Mouse (Mus musculus): Measurements from ENCODE around the gene Ccnl1. TPM values are rescaled to one million over a fixed set of nuclear protein-coding genes. Genes with fewer than 3 reads are reported as not detected.

Gene Ccnl1
- polyA plus RNA-seq, 1 experiment from 2014 or later, result 47.6 TPM

GRCm38 (mm10) chr3:65974232-65975058 lies 16.4 kb upstream of the Ccnl1 start:
- H3K27me3 ChIP-seq (replicated peaks; ENCODE audit: control insufficient read depth, insufficient read depth, low read length), result no peaks in the 10 kb centered on the region
- peak overlapping the region; percentile 45 for H3K4me3 ChIP-seq (ENCODE audit: low read depth, low read length)
- H3K27ac ChIP-seq (ENCODE audit: low read depth, low read length), result peak overlapping the region; percentile 96
- peak overlapping the region; percentile 66 for H3K4me2 ChIP-seq (replicated peaks; ENCODE audit: low read depth)
- no peaks in the 10 kb centered on the region for H3K9me3 ChIP-seq (ENCODE audit: control insufficient read depth)
- ATAC-seq, result peak; percentile 98
- no peaks in the 10 kb centered on the region for H3K4me1 ChIP-seq (replicated peaks; ENCODE audit: control insufficient read depth, insufficient read depth, low read length)
- H3K9ac ChIP-seq (ENCODE audit: low read depth, low read length), result peak overlapping the region; percentile 60
- H3K36me3 ChIP-seq (ENCODE audit: control insufficient read depth, insufficient read depth), result no peaks in the 10 kb centered on the region
- no peak for TF ChIP-seq CTCF (IDR thresholded peaks at IDR 0.05; ENCODE audit: low read depth)
- under 1% methylated on average over 42 of the region's 43 CpGs for WGBS

- Histone ChIP-seq H3K4me2 (replicated peaks; ENCODE audit: low read depth) (peak overlapping the region; percentile 66), H3K4me3 (ENCODE audit: low read depth, low read length) (peak overlapping the region; percentile 45), H3K4me1 (replicated peaks; ENCODE audit: control insufficient read depth, insufficient read depth, low read length) (no peaks in the 10 kb centered on the region), H3K27me3 (replicated peaks; ENCODE audit: control insufficient read depth, insufficient read depth, low read length) (no peaks in the 10 kb centered on the region), H3K36me3 (ENCODE audit: control insufficient read depth, insufficient read depth) (no peaks in the 10 kb centered on the region), H3K9me3 (ENCODE audit: control insufficient read depth) (no peaks in the 10 kb centered on the region), H3K27ac (ENCODE audit: low read depth, low read length) (peak overlapping the region; percentile 96), H3K9ac (ENCODE audit: low read depth, low read length) (no peak overlapping the region)
- 27% methylated on average over 8 of the region's 8 CpGs for WGBS
- no peak for ATAC-seq
- TF ChIP-seq CTCF (IDR thresholded peaks at IDR 0.05; ENCODE audit: low read depth), result no peak
Observed at GRCm38 (mm10) chr3:65973501-65974231, 15.6 kb upstream of the Ccnl1 start.

- no peak for ATAC-seq
- TF ChIP-seq CTCF (IDR thresholded peaks at IDR 0.05; ENCODE audit: low read depth), result no peak
- H3K4me1 ChIP-seq (replicated peaks; ENCODE audit: control insufficient read depth, insufficient read depth, low read length), result no peaks in the 10 kb centered on the region
- H3K4me2 ChIP-seq (replicated peaks; ENCODE audit: low read depth), result no peak overlapping the region
- WGBS, result 71% methylated on average over 3 of the region's 3 CpGs
- no peak overlapping the region for H3K9ac ChIP-seq (ENCODE audit: low read depth, low read length)
- no peak overlapping the region for H3K27ac ChIP-seq (ENCODE audit: low read depth, low read length)
- H3K27me3 ChIP-seq (replicated peaks; ENCODE audit: control insufficient read depth, insufficient read depth, low read length), result no peaks in the 10 kb centered on the region
- H3K9me3 ChIP-seq (ENCODE audit: control insufficient read depth), result no peaks in the 10 kb centered on the region
- H3K4me3 ChIP-seq (ENCODE audit: low read depth, low read length), result no peak overlapping the region
- H3K36me3 ChIP-seq (ENCODE audit: control insufficient read depth, insufficient read depth), result no peaks in the 10 kb centered on the region
Observed at GRCm38 (mm10) chr3:65969196-65969595, 11.1 kb upstream of the Ccnl1 start.

GRCm38 (mm10) chr3:65966360-65966759 lies 8.3 kb upstream of the Ccnl1 start:
- Histone ChIP-seq H3K36me3 (ENCODE audit: control insufficient read depth, insufficient read depth) (no peaks in the 10 kb centered on the region), H3K4me3 (ENCODE audit: low read depth, low read length) (no peak overlapping the region), H3K27me3 (replicated peaks; ENCODE audit: control insufficient read depth, insufficient read depth, low read length) (no peaks in the 10 kb centered on the region), H3K27ac (ENCODE audit: low read depth, low read length) (no peak overlapping the region), H3K9ac (ENCODE audit: low read depth, low read length) (no peak overlapping the region), H3K4me2 (replicated peaks; ENCODE audit: low read depth) (no peak overlapping the region), H3K4me1 (replicated peaks; ENCODE audit: control insufficient read depth, insufficient read depth, low read length) (no peaks in the 10 kb centered on the region), H3K9me3 (ENCODE audit: control insufficient read depth) (no peaks in the 10 kb centered on the region)
- no peak for TF ChIP-seq CTCF (IDR thresholded peaks at IDR 0.05; ENCODE audit: low read depth)
- ATAC-seq, result no peak
- 94% methylated on average over 1 of the region's 1 CpGs for WGBS

- Histone ChIP-seq H3K36me3 (ENCODE audit: control insufficient read depth, insufficient read depth) (no peaks in the 10 kb centered on the region), H3K9me3 (ENCODE audit: control insufficient read depth) (no peaks in the 10 kb centered on the region), H3K4me2 (replicated peaks; ENCODE audit: low read depth) (no peak overlapping the region), H3K27ac (ENCODE audit: low read depth, low read length) (no peak overlapping the region), H3K9ac (ENCODE audit: low read depth, low read length) (no peak overlapping the region), H3K4me1 (replicated peaks; ENCODE audit: control insufficient read depth, insufficient read depth, low read length) (peaks cover 6% of the 10 kb centered on the region; the same call in 1 of the 2 replicates), H3K27me3 (replicated peaks; ENCODE audit: control insufficient read depth, insufficient read depth, low read length) (no peaks in the 10 kb centered on the region), H3K4me3 (ENCODE audit: low read depth, low read length) (no peak overlapping the region)
- TF ChIP-seq CTCF (IDR thresholded peaks at IDR 0.05; ENCODE audit: low read depth), result no peak
- 68% methylated on average over 4 of the region's 4 CpGs for WGBS
- no peak for ATAC-seq
Observed at GRCm38 (mm10) chr3:65962270-65962930, 4.4 kb upstream of the Ccnl1 start.
